Mouse (Mus musculus) left cerebral cortex, adult 18-20 months (tissue): ENCODE measurements around the gene Sorcs2. TPM values are rescaled to one million over a fixed set of nuclear protein-coding genes. Genes with fewer than 3 reads are reported as not detected.

Experiments
- DNase-seq, 2 experiments: peaks; one replicate each; pipeline ENCODE4 v3.0.0; 2021 to 2022; ENCODE audit warnings: low spot score in 2 of 2, mixed read lengths in 1 of 2
- microRNA-seq, 2 experiments: library from miRNA; unstranded; fragments of <30 nt; microRNA quantifications; one replicate each; pipeline ENCODE4 v1.2.0; 2021
- total RNA-seq, 2 experiments: library from RNA; stranded (reverse); gene quantifications; 2 replicates each; pipeline ENCODE4 v1.2.3; 2021

The Sorcs2 gene
- total RNA-seq, 2 experiments from 2014 or later: 33.8 to 34.3 TPM

- peak in 1 of 2 experiments; percentile 45 for DNase-seq
These were observed 427.4 kb downstream of the Sorcs2 start for GRCm38 (mm10) chr5:35970380-35971105.

GRCm38 (mm10) chr5:35969857-35970256 is 428.1 kb downstream of the Sorcs2 start:
- no peak for DNase-seq

Small RNAs within 50 kb of the gene (microRNA-seq; reads per million reads assigned to microRNA genes)
- 514 to 565 reads per million in 2 experiments for gene Mir7689

Other genes with a start within 250 kb of the Sorcs2 start
- gene Psapl1, start 194.1 kb downstream of the Sorcs2 start, total RNA-seq: not detected
- gene Grpel1, start 66.9 kb upstream of the Sorcs2 start, total RNA-seq: 10 to 100 TPM; 22.8 to 24.0 TPM
- gene Tada2b, start 86.1 kb upstream of the Sorcs2 start, total RNA-seq: 10 to 100 TPM; 31.5 to 33.8 TPM
- gene Ccdc96, start 86.4 kb upstream of the Sorcs2 start, total RNA-seq: 1 to 10 TPM in 1 of 2 experiments, under 1 TPM in 1; 0.91 to 1.3 TPM
- 10 to 100 TPM; 71.6 to 73.0 TPM for gene Tbc1d14, start 195.1 kb upstream of the Sorcs2 start, total RNA-seq